In genomic region chrX:74304867-74305700, GRCm38 (mm10) we compare ENCODE assay signal across 8 mouse cellular contexts. TPM values are rescaled to one million over a fixed set of nuclear protein-coding genes. Genes with fewer than 3 reads are reported as not detected.
DNase-seq lines count a peak whose midpoint lies in the region; ATAC-seq lines count a peak whose summit lies in the region.

Gene Gdi1 (plus strand): TSS chrX:74304998.

- no peaks in the 10 kb centered on the region for H3K27me3 ChIP-seq in embryonic facial prominence, embryonic 11.5 days (ENCODE audit: control insufficient read depth, insufficient read depth, low read length)
- no peaks in the 10 kb centered on the region for H3K27me3 ChIP-seq in limb, embryonic 12.5 days
- H3K27me3 ChIP-seq in midbrain, embryonic 14.5 days (ENCODE audit: control insufficient read depth, insufficient read depth, low read length) = no peaks in the 10 kb centered on the region

- peak; percentile 66 for DNase-seq in layer of hippocampus, adult 11-12 months (ENCODE audit: low spot score)
- no peak for DNase-seq in layer of hippocampus, adult 9-10 months (ENCODE audit: low spot score)
- peak; percentile 73 for DNase-seq in embryonic facial prominence, embryonic 11.5 days (ENCODE audit: low spot score)
- peak; percentile 98 for DNase-seq in heart, adult 11 months
- peak; percentile 81 for DNase-seq in kidney, adult 18-20 months
- peak; percentile 86 for DNase-seq in midbrain, embryonic 14.5 days
- peak; percentile 57 to 70 for DNase-seq in spleen, adult 18-20 months

- WGBS in embryonic facial prominence, embryonic 11.5 days = 16% methylated on average over 41 of the region's 41 CpGs
- 16% methylated on average over 37 of the region's 41 CpGs for WGBS in limb, embryonic 12.5 days
- 22% methylated on average over 36 of the region's 41 CpGs for WGBS in midbrain, embryonic 14.5 days

- peak; percentile 76 for ATAC-seq in embryonic facial prominence, embryonic 11.5 days (replicated peaks; ENCODE audit: insufficient number of reproducible peaks, low FRiP score, low TSS enrichment, low read depth)
- peak; percentile 50 for ATAC-seq in limb, embryonic 12.5 days (ENCODE audit: insufficient number of reproducible peaks, insufficient read depth, low FRiP score, low TSS enrichment, low read depth)
- ATAC-seq in midbrain, embryonic 14.5 days (ENCODE audit: low FRiP score, low TSS enrichment) = peak; percentile 85

- no peaks in the 10 kb centered on the region for H3K4me1 ChIP-seq in embryonic facial prominence, embryonic 11.5 days (ENCODE audit: control insufficient read depth, insufficient read depth, low read length)
- no peaks in the 10 kb centered on the region; the same call in 1 of the 2 replicates for H3K4me1 ChIP-seq in limb, embryonic 12.5 days (replicated peaks)
- H3K4me1 ChIP-seq in midbrain, embryonic 14.5 days (ENCODE audit: control insufficient read depth, insufficient read depth, low read length) = 0 out of 2 replicates have a peak, but pooled peaks cover 8% of the 10 kb centered on the region

- peak within 1 kb of the TSS; percentile 74 for H3K9ac ChIP-seq in embryonic facial prominence, embryonic 11.5 days (replicated peaks; ENCODE audit: low read length)
- H3K9ac ChIP-seq in limb, embryonic 12.5 days (replicated peaks) = peak within 1 kb of the TSS; percentile 68
- peak within 1 kb of the TSS; percentile 73 for H3K9ac ChIP-seq in midbrain, embryonic 14.5 days (replicated peaks; ENCODE audit: low read length)

- H3K27ac ChIP-seq in embryonic facial prominence, embryonic 11.5 days (replicated peaks; ENCODE audit: low read depth, low read length) = peak within 1 kb of the TSS; percentile 49
- peak within 1 kb of the TSS; percentile 90 for H3K27ac ChIP-seq in limb, embryonic 12.5 days
- peak within 1 kb of the TSS; percentile 95 for H3K27ac ChIP-seq in midbrain, embryonic 14.5 days (replicated peaks; ENCODE audit: low read depth, low read length)

- peak within 1 kb of the TSS; percentile 58 for H3K4me3 ChIP-seq in embryonic facial prominence, embryonic 11.5 days (ENCODE audit: low read depth, low read length)
- peak within 1 kb of the TSS; percentile 58 for H3K4me3 ChIP-seq in limb, embryonic 12.5 days (replicated peaks)
- peak within 1 kb of the TSS; percentile 55 for H3K4me3 ChIP-seq in midbrain, embryonic 14.5 days (replicated peaks; ENCODE audit: low read depth, low read length)

- peaks cover 2% of the 10 kb centered on the region; the same call in 1 of the 2 replicates for H3K36me3 ChIP-seq in embryonic facial prominence, embryonic 11.5 days (replicated peaks; ENCODE audit: control insufficient read depth, insufficient read depth, low read depth, low read length)
- H3K36me3 ChIP-seq in limb, embryonic 12.5 days = peaks cover 73% of the 10 kb centered on the region
- peaks cover 63% of the 10 kb centered on the region for H3K36me3 ChIP-seq in midbrain, embryonic 14.5 days (ENCODE audit: control insufficient read depth, insufficient read depth, low read length)

- H3K9me3 ChIP-seq in embryonic facial prominence, embryonic 11.5 days (replicated peaks; ENCODE audit: control insufficient read depth, low read length) = no peaks in the 10 kb centered on the region
- no peaks in the 10 kb centered on the region for H3K9me3 ChIP-seq in limb, embryonic 12.5 days
- no peaks in the 10 kb centered on the region for H3K9me3 ChIP-seq in midbrain, embryonic 14.5 days (ENCODE audit: control insufficient read depth, low read length)

- peak within 1 kb of the TSS; percentile 57 for H3K4me2 ChIP-seq in embryonic facial prominence, embryonic 11.5 days (ENCODE audit: low read depth, low read length)
- H3K4me2 ChIP-seq in limb, embryonic 12.5 days = peak within 1 kb of the TSS; percentile 75
- peak within 1 kb of the TSS; percentile 70 for H3K4me2 ChIP-seq in midbrain, embryonic 14.5 days (ENCODE audit: low read length)

RNA-seq across cellular contexts. Expression of gene Gdi1, which starts in this region (rescaled TPM):
- polyA plus RNA-seq in embryonic facial prominence, embryonic 11.5 days (2014; fragmentation: Nextera tagmentation; extraction: Ambion mirVana) = 231 and 262 TPM in 2 replicates
- polyA plus RNA-seq in limb, embryonic 12.5 days (2016; fragmentation: Nextera tagmentation; extraction: Ambion mirVana) = 228 and 276 TPM in 2 replicates
- polyA plus RNA-seq in midbrain, embryonic 14.5 days (2014; fragmentation: Nextera tagmentation; extraction: Ambion mirVana) = 615 and 857 TPM in 2 replicates
